Mouse (Mus musculus): Measurements from ENCODE around the gene Oog2. TPM values are rescaled to one million over a fixed set of nuclear protein-coding genes. Genes with fewer than 3 reads are reported as not detected.
"Not testable (repeated sequence)": the region's sequence is repeated elsewhere in the genome, so short reads cannot be mapped to it uniquely, and the experiment has no call there.

Oog2 gene
- not detected for total RNA-seq (2018; cell fraction: chromatin; rRNA removed)
- not detected for total RNA-seq (2018; cell fraction: cytosol; rRNA removed)
- not detected for total RNA-seq (2018; cell fraction: nucleus; rRNA removed)
- not detected in 3 replicates for polyA plus RNA-seq (2018)

- no peaks in the 10 kb centered on the region for H3K79me2 ChIP-seq (ENCODE audit: inconsistent target)
- 14% methylated on average over 1 of the region's 1 CpGs for WGBS (ENCODE audit: missing documents)
- H3K27ac ChIP-seq = no peak within 1 kb of the TSS
- H3K36me3 ChIP-seq (ENCODE audit: inconsistent target) = no peaks in the 10 kb centered on the region
- H3K4me3 ChIP-seq (ENCODE audit: inconsistent target) = no peak within 1 kb of the TSS
Observed at GRCm38 (mm10) chr4:144190419-144190818, at the start of gene Oog2. Gene Oog2 (plus strand): TSS chr4:144190719.

GRCm38 (mm10) chr4:144162563-144162962 lies 28.0 kb upstream of the Oog2 start, which contains the start of gene Oog3:
Gene Oog3 (minus strand): TSS chr4:144162663.
- WGBS (ENCODE audit: missing documents) = 88% methylated on average over 1 of the region's 1 CpGs
- H3K27ac ChIP-seq = no peak within 1 kb of the TSS
- H3K36me3 ChIP-seq (ENCODE audit: inconsistent target) = no peaks in the 10 kb centered on the region
- no peaks in the 10 kb centered on the region for H3K79me2 ChIP-seq (ENCODE audit: inconsistent target)
- no peak within 1 kb of the TSS for H3K4me3 ChIP-seq (ENCODE audit: inconsistent target)

- no CpG with 5 or more reads among the region's 1 CpGs for whole genome bisulfite sequencing (ENCODE audit: missing documents)
- H3K4me3 ChIP-seq (ENCODE audit: inconsistent target); H3K79me2 ChIP-seq (ENCODE audit: inconsistent target); H3K36me3 ChIP-seq (ENCODE audit: inconsistent target); H3K27ac ChIP-seq: not testable (repeated sequence)
Observed at GRCm38 (mm10) chr4:144213218-144213617, 22.7 kb downstream of the Oog2 start, which contains the start of gene C87977. Gene C87977 (minus strand): TSS chr4:144213318.

Other genes with a start within 250 kb of the Oog2 start
- not detected in 3 replicates for gene Pramef25, start 239.7 kb upstream of the Oog2 start, polyA plus RNA-seq (2018)
- not detected in 3 replicates for gene Gm13101, start 223.8 kb upstream of the Oog2 start, polyA plus RNA-seq (2018)
- gene Pramef17, start 196.3 kb upstream of the Oog2 start, polyA plus RNA-seq (2018) = not detected in 3 replicates
- not detected in 3 replicates for gene Pramel4, start 131.6 kb upstream of the Oog2 start, polyA plus RNA-seq (2018)
- gene Gm13102, start 84.2 kb upstream of the Oog2 start, polyA plus RNA-seq (2018) = not detected in 3 replicates
- not detected in 3 replicates for gene Oog3, start 28.1 kb upstream of the Oog2 start, polyA plus RNA-seq (2018)
- gene C87977, start 22.6 kb downstream of the Oog2 start, polyA plus RNA-seq (2018) = not detected in 3 replicates
- gene Pramel5, start 89.8 kb downstream of the Oog2 start, polyA plus RNA-seq (2018) = not detected in 3 replicates
- gene Gm13128, start 139.5 kb downstream of the Oog2 start, polyA plus RNA-seq (2018) = not detected in 3 replicates
- gene Gm13119, start 167.2 kb downstream of the Oog2 start, polyA plus RNA-seq (2018) = not detected in 3 replicates
- not detected in 3 replicates for gene Pramef20, start 187.2 kb downstream of the Oog2 start, polyA plus RNA-seq (2018)
- not detected in 3 replicates for gene Pramef12, start 217.7 kb downstream of the Oog2 start, polyA plus RNA-seq (2018)
- not detected in 3 replicates for gene 1700012P22Rik, start 248.1 kb downstream of the Oog2 start, polyA plus RNA-seq (2018)